Mouse (Mus musculus) kidney, postnatal 10 days (tissue): ENCODE data around the gene Kng1.

ENCODE experiments used
- DNase-seq: peaks from one replicate; pipeline ENCODE4 v3.0.0; 2021; ENCODE audit warnings: mixed read lengths

Kng1 gene

GRCm38 (mm10) chr16:23114339-23115171 is 56.9 kb downstream of the Kng1 start:
- DNase-seq: no peak

GRCm38 (mm10) chr16:23115486-23115885 is 57.8 kb downstream of the Kng1 start:
- DNase-seq: no peak

GRCm38 (mm10) chr16:23117173-23117572 is 59.5 kb downstream of the Kng1 start:
- no peak for DNase-seq

- no peak for DNase-seq
These were observed 64.8 kb downstream of the Kng1 start for GRCm38 (mm10) chr16:23122446-23122845.

- DNase-seq: no peak
These were observed 65.4 kb downstream of the Kng1 start for GRCm38 (mm10) chr16:23123104-23123503.

GRCm38 (mm10) chr16:23124398-23124797 is 66.7 kb downstream of the Kng1 start:
- no peak for DNase-seq

GRCm38 (mm10) chr16:23127311-23127672 is 69.6 kb downstream of the Kng1 start:
- no peak for DNase-seq

- peak; percentile 95 for DNase-seq
These were observed 70.2 kb downstream of the Kng1 start, which contains the start of gene Rfc4 for GRCm38 (mm10) chr16:23127673-23128375. Gene Rfc4, minus strand, starts transcription at chr16:23127737.

GRCm38 (mm10) chr16:23130303-23130702 is 72.6 kb downstream of the Kng1 start:
- DNase-seq: no peak
